Mouse (Mus musculus) kidney, adult 2 months (tissue): Measurements from ENCODE around the gene Nt5dc2. TPM values are rescaled to one million over a fixed set of nuclear protein-coding genes. Genes with fewer than 3 reads are reported as not detected.

Source experiments
- DNase-seq: peaks from one replicate; pipeline ENCODE4 v3.0.0; 2021
- H3K27ac ChIP-seq: fragments of 200-500 bp; 2 replicates; pipeline ENCODE4 v1.5.1; 2012; ENCODE audit warnings: low read depth, low read length, control low read depth, inconsistent platforms; ENCODE audit not compliant: insufficient read depth
- H3K27me3 ChIP-seq: fragments of 200-500 bp; replicated peaks from 2 replicates; pipeline ENCODE4 v1.6.1; 2012; ENCODE audit warnings: mild to moderate bottlenecking, moderate library complexity, low read length, inconsistent platforms; ENCODE audit not compliant: control insufficient read depth, insufficient read depth
- H3K36me3 ChIP-seq: fragments of 200-500 bp; 2 replicates; pipeline ENCODE4 v1.6.1; 2012; ENCODE audit warnings: mild to moderate bottlenecking, moderate library complexity, low read length, inconsistent platforms; ENCODE audit not compliant: control insufficient read depth, insufficient read depth
- H3K4me1 ChIP-seq: fragments of 200-500 bp; 2 replicates; pipeline ENCODE4 v1.6.1; 2011; ENCODE audit warnings: low read length; ENCODE audit not compliant: control insufficient read depth, insufficient read depth
- H3K4me3 ChIP-seq: fragments of 200-500 bp; 2 replicates; pipeline ENCODE4 v1.5.1; 2011; ENCODE audit warnings: mild to moderate bottlenecking, low read depth, low read length, control low read depth; ENCODE audit not compliant: insufficient read depth
- CTCF ChIP-seq: fragments of 200-500 bp; conservative IDR thresholded peaks from 2 replicates; pipeline ENCODE4 v1.5.1; 2011; ENCODE audit warnings: low read depth, mild to moderate bottlenecking, control low read depth, low read length, moderate library complexity, mixed read lengths; ENCODE audit not compliant: insufficient read depth, insufficient read length
- POLR2A ChIP-seq: fragments of 200-500 bp; IDR thresholded peaks from one replicate; pipeline ENCODE4 v1.6.1; 2011; ENCODE audit warnings: low read depth, low read length, control low read depth
- WGBS: fragments of 180-500 bp; shearing (Covaris S2); methylation state at CpG from one replicate; pipeline ENCODE4 v1.1.7; 2018; 5-methylcytosine and 5-hydroxymethylcytosine counted together
- polyA plus RNA-seq: library from polyadenylated mRNA; depleted of rRNA; stranded (reverse); fragments of >200 nt; gene quantifications from 2 replicates; pipeline ENCODE4 v1.2.3, GENCODE M21; 2012

The Nt5dc2 gene
- polyA plus RNA-seq, 1 experiment: 56.2 TPM

DNA sequence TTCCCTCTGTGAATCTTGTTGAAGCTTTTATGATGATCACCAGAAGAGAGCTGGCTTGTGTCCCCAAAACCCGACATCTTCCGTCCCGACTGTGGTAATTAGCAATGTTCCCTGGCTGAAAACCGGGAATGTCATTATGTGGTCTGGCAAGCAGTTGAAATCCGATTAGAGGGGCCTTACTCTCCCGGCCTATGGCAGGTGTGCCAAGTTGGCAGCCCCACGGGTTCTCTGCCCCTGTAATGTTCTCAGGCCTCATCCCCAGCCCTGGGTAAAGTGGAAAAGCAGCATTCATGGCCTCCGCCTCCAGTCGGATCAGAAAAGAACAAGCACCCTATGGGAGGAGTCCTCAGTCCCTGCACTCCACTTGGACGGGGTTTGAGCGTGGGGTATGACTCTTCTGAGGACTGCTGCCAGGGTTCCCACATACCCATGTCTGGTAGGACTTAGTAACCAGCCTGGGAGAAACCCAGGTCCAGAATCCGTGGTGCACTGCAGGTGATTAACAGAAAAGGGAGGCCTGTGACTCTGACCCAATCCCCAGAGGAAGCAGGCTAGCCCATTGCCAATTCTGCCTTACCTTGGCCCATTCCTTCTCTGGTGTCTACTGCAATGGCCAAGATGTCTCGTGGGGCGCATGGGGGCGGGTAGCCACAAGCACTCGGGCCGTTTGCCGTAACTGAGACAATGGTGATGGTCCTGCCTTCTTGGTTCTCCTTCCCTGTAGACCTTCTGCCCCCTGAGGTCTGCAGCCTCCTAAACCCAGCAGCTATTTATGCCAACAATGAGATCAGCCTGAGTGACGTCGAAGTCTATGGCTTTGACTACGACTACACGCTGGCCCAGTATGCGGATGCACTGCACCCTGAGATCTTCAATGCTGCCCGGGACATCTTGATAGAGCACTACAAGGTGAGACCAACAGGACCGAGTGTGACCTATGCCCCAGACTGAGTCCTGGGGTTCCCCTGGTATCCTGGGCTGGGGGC lies 3.5 kb downstream of the Nt5dc2 start:
- Histone ChIP-seq H3K27me3 (no peaks in the 10 kb centered on the region), H3K27ac (no peak overlapping the region), H3K4me3 (no peak overlapping the region), H3K36me3 (no peaks in the 10 kb centered on the region), H3K4me1 (no peaks in the 10 kb centered on the region)
- peak; percentile 40 for DNase-seq
- TF ChIP-seq POLR2A (no peak), CTCF (no peak)
- WGBS: 85% methylated on average over 25 of the region's 25 CpGs

DNA sequence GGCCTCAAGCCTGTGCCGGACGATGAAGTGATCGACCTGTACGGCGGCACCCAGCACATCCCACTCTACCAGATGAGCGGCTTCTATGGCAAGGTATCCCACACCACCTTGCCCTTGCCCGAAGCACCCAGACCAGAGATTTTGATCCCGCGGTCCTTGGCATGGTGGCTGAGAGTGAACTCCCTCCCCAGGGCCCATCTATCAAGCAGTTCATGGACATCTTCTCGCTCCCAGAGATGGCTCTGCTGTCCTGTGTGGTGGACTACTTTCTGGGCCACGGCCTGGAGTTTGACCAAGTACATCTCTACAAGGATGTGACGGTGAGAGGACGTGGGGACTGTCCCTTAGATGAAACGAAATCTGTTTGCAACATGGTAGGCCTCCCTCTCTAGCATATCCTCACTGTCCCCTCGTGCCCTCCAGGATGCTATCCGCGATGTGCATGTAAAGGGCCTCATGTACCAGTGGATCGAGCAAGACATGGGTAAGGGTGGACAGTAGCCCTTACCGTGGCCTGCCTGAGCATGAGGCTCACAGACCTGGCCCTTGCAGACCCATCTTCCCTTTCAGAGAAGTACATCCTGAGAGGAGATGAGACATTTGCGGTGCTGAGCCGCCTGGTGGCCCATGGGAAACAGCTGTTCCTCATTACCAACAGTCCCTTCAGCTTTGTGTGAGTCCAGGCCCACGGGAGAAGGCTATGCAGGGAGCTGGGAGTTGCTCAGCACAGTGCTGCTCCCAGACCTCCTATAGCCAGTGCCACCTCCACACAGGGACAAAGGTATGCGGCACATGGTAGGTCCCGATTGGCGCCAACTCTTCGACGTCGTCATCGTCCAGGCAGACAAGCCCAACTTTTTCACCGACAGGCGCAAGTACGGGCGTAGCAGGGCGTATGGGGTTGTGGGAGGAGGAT lies 4.9 kb downstream of the Nt5dc2 start:
- no peak for DNase-seq
- Histone ChIP-seq H3K36me3 (no peaks in the 10 kb centered on the region), H3K27ac (no peak overlapping the region), H3K4me1 (no peaks in the 10 kb centered on the region), H3K27me3 (no peaks in the 10 kb centered on the region), H3K4me3 (no peak overlapping the region)
- TF ChIP-seq POLR2A (no peak), CTCF (no peak)
- 95% methylated on average over 34 of the region's 34 CpGs for WGBS

DNA sequence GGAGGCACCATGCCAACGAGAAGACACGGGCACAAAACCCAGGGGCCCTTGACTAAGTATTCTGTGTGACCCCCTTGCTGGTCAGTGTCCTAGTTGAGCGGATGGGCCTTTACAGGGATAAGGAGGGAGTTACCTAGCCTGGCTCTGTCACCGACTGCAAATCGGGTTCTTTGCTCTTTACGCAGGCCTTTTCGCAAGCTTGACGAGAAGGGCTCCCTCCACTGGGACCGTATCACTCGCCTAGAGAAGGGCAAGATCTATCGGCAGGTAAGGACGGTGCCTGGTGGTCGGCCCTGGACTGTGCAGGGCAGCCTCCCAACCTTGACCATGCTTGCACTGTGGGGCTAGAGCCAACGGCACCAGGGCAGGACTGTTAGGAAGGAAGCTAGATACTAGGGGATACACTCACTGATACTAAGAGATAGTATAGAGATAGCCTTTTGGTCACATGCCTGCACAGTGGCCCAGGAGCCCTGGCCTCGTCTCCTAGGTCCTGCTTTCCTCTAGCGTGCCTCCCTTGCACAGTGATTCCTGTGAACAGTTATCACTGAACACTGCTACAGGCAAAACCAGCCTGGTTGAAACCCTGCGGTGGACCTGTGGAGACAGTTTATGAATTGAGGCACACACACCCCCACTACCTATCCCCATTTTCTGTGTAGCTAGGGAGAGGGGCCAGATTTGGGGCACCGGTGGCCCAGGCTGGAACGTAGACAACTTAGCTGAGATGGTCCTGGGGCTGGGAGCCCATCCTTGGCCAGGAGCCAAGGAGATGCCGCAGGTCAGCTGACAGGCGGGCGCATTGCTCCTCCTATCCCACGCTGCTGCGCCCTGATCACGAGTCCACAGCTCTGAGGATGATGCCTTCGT lies 5.8 kb downstream of the Nt5dc2 start:
- no peaks in the 10 kb centered on the region for H3K4me1 ChIP-seq
- no peaks in the 10 kb centered on the region for H3K27me3 ChIP-seq
- no peak overlapping the region for H3K27ac ChIP-seq
- TF ChIP-seq CTCF (no peak), POLR2A (no peak)
- whole genome bisulfite sequencing: 90% methylated on average over 26 of the region's 26 CpGs
- DNase-seq: no peak
- no peaks in the 10 kb centered on the region for H3K36me3 ChIP-seq
- H3K4me3 ChIP-seq: no peak overlapping the region

DNA sequence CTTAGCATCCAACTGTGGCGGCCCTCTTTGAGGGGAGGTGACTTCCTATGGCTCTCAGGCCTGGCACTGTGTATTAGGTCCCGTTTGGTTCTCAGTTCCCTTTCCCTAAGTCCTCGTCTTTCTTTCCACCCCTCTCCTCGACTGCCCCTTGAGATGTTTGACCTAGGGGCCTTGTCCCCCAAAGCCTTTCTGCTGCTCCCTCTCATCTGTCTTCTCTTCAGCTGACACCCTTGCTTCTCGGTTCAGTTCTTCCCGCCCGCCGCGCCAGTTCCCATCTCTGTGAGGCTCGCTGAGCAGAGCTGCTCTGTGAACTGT lies 6.4 kb downstream of the Nt5dc2 start:
- TF ChIP-seq POLR2A: no peak
- TF ChIP-seq CTCF: no peak
- H3K27ac ChIP-seq: no peak overlapping the region; the same call in 1 of the 2 replicates
- H3K4me3 ChIP-seq: no peak overlapping the region
- no peaks in the 10 kb centered on the region for H3K36me3 ChIP-seq
- H3K27me3 ChIP-seq: no peaks in the 10 kb centered on the region
- no peak for DNase-seq
- 57% methylated on average over 10 of the region's 10 CpGs for WGBS
- H3K4me1 ChIP-seq: no peaks in the 10 kb centered on the region

DNA sequence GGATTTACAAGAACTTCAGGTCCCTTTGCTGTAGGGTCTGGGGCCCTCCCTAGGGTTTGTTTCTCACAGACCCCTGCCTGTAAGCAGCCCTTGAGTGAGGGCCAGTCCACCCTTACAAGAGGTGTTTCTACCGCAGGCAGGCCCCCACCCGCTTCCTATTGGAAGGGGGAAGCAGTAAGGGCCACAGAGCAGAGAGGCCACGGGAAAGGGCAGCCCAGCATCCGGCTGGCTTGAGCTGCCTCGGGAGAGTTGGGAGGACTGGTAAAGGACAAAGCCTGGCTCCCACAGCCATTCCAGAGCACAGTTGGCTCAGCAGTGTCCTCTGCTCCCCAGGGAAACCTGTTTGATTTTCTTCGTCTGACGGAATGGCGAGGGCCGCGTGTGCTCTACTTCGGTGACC lies 6.9 kb downstream of the Nt5dc2 start:
- no peaks in the 10 kb centered on the region for H3K4me1 ChIP-seq
- WGBS: 54% methylated on average over 11 of the region's 11 CpGs
- TF ChIP-seq POLR2A (no peak), CTCF (no peak)
- H3K27ac ChIP-seq: peak overlapping the region; percentile 42; the same call in 1 of the 2 replicates
- H3K4me3 ChIP-seq: no peak overlapping the region
- H3K36me3 ChIP-seq: no peaks in the 10 kb centered on the region
- peak; percentile 72 for DNase-seq
- H3K27me3 ChIP-seq: no peaks in the 10 kb centered on the region

DNA sequence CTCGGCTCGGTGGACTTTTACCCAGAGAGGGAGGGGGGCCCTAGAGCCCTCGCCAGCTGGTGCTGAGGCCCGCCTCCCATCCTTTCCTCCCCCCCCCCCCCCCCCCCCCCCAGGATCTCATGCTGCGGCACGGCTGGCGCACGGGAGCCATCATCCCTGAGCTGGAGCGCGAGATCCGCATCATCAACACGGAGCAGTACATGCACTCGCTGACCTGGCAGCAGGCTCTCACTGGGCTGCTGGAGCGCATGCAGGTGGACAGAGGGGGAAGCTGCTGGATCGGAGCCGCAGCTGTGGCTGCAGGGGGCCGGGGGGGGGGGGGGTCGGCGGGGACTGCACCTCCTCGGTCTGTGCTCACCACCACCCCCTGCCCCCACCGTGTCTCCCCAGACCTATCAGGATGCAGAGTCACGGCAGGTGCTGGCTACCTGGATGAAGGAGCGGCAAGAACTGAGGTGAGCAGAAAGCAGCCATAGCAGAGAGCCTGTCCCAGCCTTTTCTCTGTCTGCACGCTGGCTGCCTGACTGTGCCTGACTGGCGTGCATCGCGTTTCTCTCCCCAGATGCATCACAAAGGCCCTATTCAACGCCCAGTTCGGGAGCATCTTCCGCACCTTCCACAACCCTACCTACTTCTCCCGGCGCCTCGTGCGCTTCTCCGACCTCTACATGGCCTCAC lies 7.5 kb downstream of the Nt5dc2 start:
- H3K4me3 ChIP-seq: no peak overlapping the region
- H3K36me3 ChIP-seq: no peaks in the 10 kb centered on the region
- no peak for DNase-seq
- no peaks in the 10 kb centered on the region for H3K27me3 ChIP-seq
- WGBS: 70% methylated on average over 26 of the region's 35 CpGs
- H3K27ac ChIP-seq: peak overlapping the region; percentile 42; the same call in 1 of the 2 replicates
- H3K4me1 ChIP-seq: no peaks in the 10 kb centered on the region
- TF ChIP-seq CTCF: no peak
- no peak for TF ChIP-seq POLR2A
